Mouse (Mus musculus): ENCODE measurements at regions not wholly inside any gene's neighbourhood (a gene's known extent, or its start where the extent isn't known, plus 50 kb on each side); places are given as distances from the start of the nearest gene placed in this dataset.

GRCm38 (mm10) chr5:83678373-83678772 is 323.4 kb upstream of the Tecrl start:
- Histone ChIP-seq H3K36me3 (ENCODE audit: insufficient read depth, low read length) (no peaks in the 10 kb centered on the region), H3K4me1 (replicated peaks; ENCODE audit: insufficient read depth, low read length) (no peaks in the 10 kb centered on the region), H3K27ac (no peak overlapping the region), H3K9me3 (replicated peaks; ENCODE audit: low read length) (no peaks in the 10 kb centered on the region), H3K9ac (ENCODE audit: low read depth, low read length) (no peak overlapping the region), H3K27me3 (ENCODE audit: insufficient read depth, low read length) (no peaks in the 10 kb centered on the region), H3K4me2 (ENCODE audit: low read length) (no peak overlapping the region), H3K4me3 (replicated peaks; ENCODE audit: low read depth, low read length) (no peak overlapping the region)
- DNase-seq (ENCODE audit: low spot score) (peak; percentile 3), ATAC-seq (replicated peaks; ENCODE audit: low FRiP score, low read depth) (no peak)
- WGBS = 65% methylated on average over 6 of the region's 6 CpGs
- no peak for TF ChIP-seq CTCF (IDR thresholded peaks at IDR 0.05; ENCODE audit: low read depth)

GRCm38 (mm10) chr5:83659091-83659490 is 304.1 kb upstream of the Tecrl start:
- Histone ChIP-seq H3K4me2 (ENCODE audit: low read length) (no peak overlapping the region), H3K36me3 (ENCODE audit: insufficient read depth, low read length) (no peaks in the 10 kb centered on the region), H3K27me3 (ENCODE audit: insufficient read depth, low read length) (no peaks in the 10 kb centered on the region), H3K9ac (ENCODE audit: low read depth, low read length) (no peak overlapping the region), H3K27ac (no peak overlapping the region), H3K9me3 (replicated peaks; ENCODE audit: low read length) (no peaks in the 10 kb centered on the region), H3K4me1 (replicated peaks; ENCODE audit: insufficient read depth, low read length) (no peaks in the 10 kb centered on the region), H3K4me3 (replicated peaks; ENCODE audit: low read depth, low read length) (no peak overlapping the region)
- ATAC-seq (replicated peaks; ENCODE audit: low FRiP score, low read depth) (no peak), DNase-seq (ENCODE audit: low spot score) (no peak)
- WGBS = 74% methylated on average over 2 of the region's 2 CpGs
- TF ChIP-seq CTCF (IDR thresholded peaks at IDR 0.05; ENCODE audit: low read depth) = no peak

- WGBS = 51% methylated on average over 2 of the region's 2 CpGs
- no peak for TF ChIP-seq CTCF (IDR thresholded peaks at IDR 0.05; ENCODE audit: low read depth)
- H3K9ac ChIP-seq (ENCODE audit: low read depth, low read length) = no peak overlapping the region
These were observed 296.3 kb upstream of the Tecrl start for GRCm38 (mm10) chr5:83651329-83651728.

GRCm38 (mm10) chr5:83622612-83623374 is 267.8 kb upstream of the Tecrl start:
- Histone ChIP-seq H3K27me3 (ENCODE audit: insufficient read depth, low read length) (no peaks in the 10 kb centered on the region), H3K36me3 (ENCODE audit: insufficient read depth, low read length) (no peaks in the 10 kb centered on the region), H3K4me1 (replicated peaks; ENCODE audit: insufficient read depth, low read length) (no peaks in the 10 kb centered on the region), H3K4me2 (ENCODE audit: low read length) (no peak overlapping the region), H3K27ac (no peak overlapping the region), H3K9ac (ENCODE audit: low read depth, low read length) (no peak overlapping the region), H3K9me3 (replicated peaks; ENCODE audit: low read length) (no peaks in the 10 kb centered on the region), H3K4me3 (replicated peaks; ENCODE audit: low read depth, low read length) (no peak overlapping the region)
- no peak for DNase-seq (ENCODE audit: low spot score)
- no peak for ATAC-seq (replicated peaks; ENCODE audit: low FRiP score, low read depth)
- TF ChIP-seq CTCF (IDR thresholded peaks at IDR 0.05; ENCODE audit: low read depth) = no peak
- 84% methylated on average over 7 of the region's 7 CpGs for WGBS

More at GRCm38 (mm10) chr5:83651329-83651728, 296.3 kb upstream of the Tecrl start:
- no peaks in the 10 kb centered on the region for H3K4me1 ChIP-seq (replicated peaks; ENCODE audit: insufficient read depth, low read length)
- H3K36me3 ChIP-seq (ENCODE audit: insufficient read depth, low read length) = no peaks in the 10 kb centered on the region
- DNase-seq (ENCODE audit: low spot score) (no peak), ATAC-seq (replicated peaks; ENCODE audit: low FRiP score, low read depth) (no peak)
- no peak overlapping the region for H3K4me3 ChIP-seq (replicated peaks; ENCODE audit: low read depth, low read length)
- H3K9me3 ChIP-seq (replicated peaks; ENCODE audit: low read length) = no peaks in the 10 kb centered on the region
- no peak overlapping the region for H3K27ac ChIP-seq
- no peak overlapping the region for H3K4me2 ChIP-seq (ENCODE audit: low read length)
- no peaks in the 10 kb centered on the region for H3K27me3 ChIP-seq (ENCODE audit: insufficient read depth, low read length)

DNA sequence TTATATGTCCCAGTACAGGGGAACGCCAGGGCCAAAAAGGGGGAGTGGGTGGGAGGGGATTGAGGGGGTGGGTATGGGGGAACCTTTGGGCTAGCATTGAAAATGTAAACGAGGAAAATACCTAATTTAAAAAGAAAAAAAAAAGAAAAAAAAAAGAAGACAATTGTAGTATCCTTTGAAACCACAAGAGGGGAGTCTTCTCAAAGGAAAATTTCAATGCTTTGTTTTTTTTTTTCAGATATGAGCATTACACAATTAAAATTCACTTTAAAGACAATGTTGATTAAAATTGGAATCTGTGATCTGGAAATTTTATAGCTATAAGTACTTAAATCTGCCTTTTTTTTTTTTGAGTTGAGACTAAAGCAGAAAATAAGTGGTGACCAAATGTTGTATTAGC is 255.8 kb upstream of the Tecrl start:
- no peaks in the 10 kb centered on the region for H3K27me3 ChIP-seq (ENCODE audit: insufficient read depth, low read length)
- H3K36me3 ChIP-seq (ENCODE audit: insufficient read depth, low read length) = no peaks in the 10 kb centered on the region
- H3K27ac ChIP-seq = no peak overlapping the region
- H3K9me3 ChIP-seq (replicated peaks; ENCODE audit: low read length) = no peaks in the 10 kb centered on the region
- H3K9ac ChIP-seq (ENCODE audit: low read depth, low read length) = no peak overlapping the region
- peak; percentile 47 for TF ChIP-seq CTCF (IDR thresholded peaks at IDR 0.05; ENCODE audit: low read depth)
- ATAC-seq (replicated peaks; ENCODE audit: low FRiP score, low read depth) (no peak), DNase-seq (ENCODE audit: low spot score) (no peak)
- no peak overlapping the region for H3K4me2 ChIP-seq (ENCODE audit: low read length)
- H3K4me3 ChIP-seq (replicated peaks; ENCODE audit: low read depth, low read length) = no peak overlapping the region
- 27% methylated on average over 2 of the region's 2 CpGs for WGBS
- H3K4me1 ChIP-seq (replicated peaks; ENCODE audit: insufficient read depth, low read length) = no peaks in the 10 kb centered on the region

DNA sequence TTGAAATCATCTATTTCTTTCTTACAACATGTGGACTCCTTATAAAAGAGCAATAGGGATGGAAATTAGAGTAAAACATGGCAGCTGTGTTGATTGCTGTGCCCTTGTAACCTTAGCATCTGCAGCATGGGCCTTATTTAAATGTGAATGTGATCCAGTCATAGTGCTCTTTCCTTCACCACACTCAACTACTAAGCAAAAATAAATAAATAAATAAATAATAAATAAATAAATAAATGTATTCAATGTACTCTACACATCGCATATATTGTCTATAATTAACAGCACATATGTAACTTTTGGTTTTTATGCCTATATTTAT is 238.3 kb upstream of the Tecrl start:
- Histone ChIP-seq H3K27me3 (ENCODE audit: insufficient read depth, low read length) (no peaks in the 10 kb centered on the region), H3K27ac (no peak overlapping the region), H3K4me1 (replicated peaks; ENCODE audit: insufficient read depth, low read length) (no peaks in the 10 kb centered on the region), H3K4me3 (replicated peaks; ENCODE audit: low read depth, low read length) (no peak overlapping the region), H3K4me2 (ENCODE audit: low read length) (no peak overlapping the region), H3K9ac (ENCODE audit: low read depth, low read length) (no peak overlapping the region), H3K36me3 (ENCODE audit: insufficient read depth, low read length) (no peaks in the 10 kb centered on the region), H3K9me3 (replicated peaks; ENCODE audit: low read length) (no peaks in the 10 kb centered on the region)
- 85% methylated on average over 1 of the region's 1 CpGs for WGBS
- DNase-seq (ENCODE audit: low spot score) (no peak), ATAC-seq (replicated peaks; ENCODE audit: low FRiP score, low read depth) (no peak)
- TF ChIP-seq CTCF (IDR thresholded peaks at IDR 0.05; ENCODE audit: low read depth) = no peak
